Mouse (Mus musculus) hindbrain, embryonic 12.5 days (tissue): ENCODE results near the gene Sept10. TPM values are rescaled to one million over a fixed set of nuclear protein-coding genes. Genes with fewer than 3 reads are reported as not detected.

Experiments used
- ATAC-seq: fragments of 200-750 bp; cut with Nextera tagmentation; 2 replicates; pipeline ENCODE4 v1.8.0; 2017; ENCODE audit warnings: moderate TSS enrichment; ENCODE audit not compliant: low FRiP score
- H3K27ac ChIP-seq: fragments of 300-500 bp; sonication (generic); 2 replicates; pipeline ENCODE4 v1.5.1; 2016; ENCODE audit warnings: mild to moderate bottlenecking
- H3K27me3 ChIP-seq: fragments of 300-500 bp; sonication (generic); 2 replicates; pipeline ENCODE4 v1.6.1; 2016; ENCODE audit warnings: mild to moderate bottlenecking
- H3K36me3 ChIP-seq: fragments of 300-500 bp; sonication (generic); 2 replicates; pipeline ENCODE4 v1.6.1; 2016; ENCODE audit warnings: mild to moderate bottlenecking
- H3K4me1 ChIP-seq: fragments of 300-500 bp; sonication (generic); 2 replicates; pipeline ENCODE4 v1.6.1; 2016
- H3K4me2 ChIP-seq: fragments of 300-500 bp; sonication (generic); replicated peaks from 2 replicates; pipeline ENCODE4 v1.6.1; 2016; ENCODE audit warnings: mild to moderate bottlenecking
- H3K4me3 ChIP-seq: fragments of 300-500 bp; sonication (generic); 2 replicates; pipeline ENCODE4 v1.5.1; 2016; ENCODE audit warnings: mild to moderate bottlenecking
- H3K9ac ChIP-seq: fragments of 300-500 bp; sonication (generic); 2 replicates; pipeline ENCODE4 v1.6.1; 2016; ENCODE audit warnings: mild to moderate bottlenecking, moderate library complexity
- H3K9me3 ChIP-seq: fragments of 300-500 bp; sonication (generic); replicated peaks from 2 replicates; pipeline ENCODE4 v1.6.1; 2016; ENCODE audit warnings: mild to moderate bottlenecking
- WGBS: fragments of 180-500 bp; shearing (Covaris S2); methylation state at CpG from one replicate; pipeline ENCODE4 v1.1.7; 2016; 5-methylcytosine and 5-hydroxymethylcytosine counted together
- polyA plus RNA-seq: library from polyadenylated mRNA; unstranded; fragments of >200 nt; fragmentation: Nextera tagmentation; extraction: Ambion mirVana; gene quantifications from 2 replicates; pipeline ENCODE4 v1.2.1, GENCODE M21; 2016

Gene Sept10
- polyA plus RNA-seq: 24.4 and 29.0 TPM in 2 replicates

GRCm38 (mm10) chr10:59221473-59222270, at the start of gene Sept10, which contains the start of gene Sowahc:
Gene Sept10, minus strand, starts transcription at chr10:59221847.
Gene Sowahc, plus strand, starts transcription at chr10:59221953.
- H3K4me1 ChIP-seq: peaks cover 15% of the 10 kb centered on the region
- H3K36me3 ChIP-seq: no peaks in the 10 kb centered on the region
- H3K27me3 ChIP-seq: no peaks in the 10 kb centered on the region
- peak within 1 kb of the TSS; percentile 96 for H3K27ac ChIP-seq
- WGBS: under 1% methylated on average over 80 of the region's 84 CpGs
- peak within 1 kb of the TSS; percentile 82 for H3K4me3 ChIP-seq
- H3K4me2 ChIP-seq: peak within 1 kb of the TSS; percentile 98
- no peaks in the 10 kb centered on the region for H3K9me3 ChIP-seq
- peak within 1 kb of the TSS; percentile 84 for H3K9ac ChIP-seq
- ATAC-seq: peak; percentile 98

- Histone ChIP-seq H3K36me3 (no peaks in the 10 kb centered on the region), H3K4me2 (no peak overlapping the region), H3K27me3 (no peaks in the 10 kb centered on the region), H3K27ac (no peak overlapping the region), H3K9me3 (no peaks in the 10 kb centered on the region), H3K4me3 (no peak overlapping the region), H3K9ac (no peak overlapping the region), H3K4me1 (no peaks in the 10 kb centered on the region)
- WGBS: 35% methylated on average over 3 of the region's 3 CpGs
- no peak for ATAC-seq
Measured at GRCm38 (mm10) chr10:59268754-59269153, 47.1 kb upstream of the Sept10 start.

- Histone ChIP-seq H3K4me3 (no peak overlapping the region), H3K27ac (no peak overlapping the region), H3K9me3 (no peaks in the 10 kb centered on the region), H3K4me2 (no peak overlapping the region), H3K9ac (no peak overlapping the region), H3K4me1 (no peaks in the 10 kb centered on the region), H3K36me3 (no peaks in the 10 kb centered on the region), H3K27me3 (no peaks in the 10 kb centered on the region)
- 54% methylated on average over 4 of the region's 4 CpGs for WGBS
- no peak for ATAC-seq
Measured at GRCm38 (mm10) chr10:59268109-59268508, 46.5 kb upstream of the Sept10 start.

GRCm38 (mm10) chr10:59267275-59267674, 45.6 kb upstream of the Sept10 start:
- H3K4me2 ChIP-seq: no peak overlapping the region
- H3K9ac ChIP-seq: no peak overlapping the region
- no peak overlapping the region for H3K27ac ChIP-seq
- no peaks in the 10 kb centered on the region for H3K27me3 ChIP-seq
- no peak overlapping the region for H3K4me3 ChIP-seq
- ATAC-seq: no peak
- WGBS: 88% methylated on average over 2 of the region's 2 CpGs
- H3K9me3 ChIP-seq: no peaks in the 10 kb centered on the region
- no peaks in the 10 kb centered on the region for H3K36me3 ChIP-seq
- no peaks in the 10 kb centered on the region for H3K4me1 ChIP-seq

GRCm38 (mm10) chr10:59266097-59266496, 44.5 kb upstream of the Sept10 start:
- Histone ChIP-seq H3K4me2 (no peak overlapping the region), H3K4me3 (no peak overlapping the region), H3K4me1 (peaks cover 4% of the 10 kb centered on the region; the same call in 1 of the 2 replicates), H3K9ac (no peak overlapping the region), H3K27me3 (no peaks in the 10 kb centered on the region), H3K36me3 (no peaks in the 10 kb centered on the region), H3K9me3 (no peaks in the 10 kb centered on the region), H3K27ac (no peak overlapping the region)
- ATAC-seq: no peak
- WGBS: 83% methylated on average over 1 of the region's 1 CpGs

- WGBS: 81% methylated on average over 4 of the region's 4 CpGs
- Histone ChIP-seq H3K4me2 (no peak overlapping the region), H3K4me1 (peaks cover 4% of the 10 kb centered on the region; the same call in 1 of the 2 replicates), H3K36me3 (no peaks in the 10 kb centered on the region), H3K4me3 (no peak overlapping the region), H3K27ac (no peak overlapping the region), H3K9ac (no peak overlapping the region), H3K9me3 (no peaks in the 10 kb centered on the region), H3K27me3 (no peaks in the 10 kb centered on the region)
- no peak for ATAC-seq
Measured at GRCm38 (mm10) chr10:59265674-59266073, 44.0 kb upstream of the Sept10 start.

- Histone ChIP-seq H3K4me2 (no peak overlapping the region), H3K4me3 (no peak overlapping the region), H3K27me3 (no peaks in the 10 kb centered on the region), H3K4me1 (peaks cover 4% of the 10 kb centered on the region; the same call in 1 of the 2 replicates), H3K9me3 (no peaks in the 10 kb centered on the region), H3K27ac (no peak overlapping the region), H3K36me3 (no peaks in the 10 kb centered on the region), H3K9ac (no peak overlapping the region)
- WGBS: 74% methylated on average over 7 of the region's 7 CpGs
- no peak for ATAC-seq
Measured at GRCm38 (mm10) chr10:59265067-59265466, 43.4 kb upstream of the Sept10 start.

- no peak overlapping the region for H3K4me2 ChIP-seq
- no peak for ATAC-seq
- no peak overlapping the region for H3K27ac ChIP-seq
- no peak overlapping the region for H3K4me3 ChIP-seq
- WGBS: 65% methylated on average over 7 of the region's 7 CpGs
- H3K36me3 ChIP-seq: no peaks in the 10 kb centered on the region
- peaks cover 4% of the 10 kb centered on the region; the same call in 1 of the 2 replicates for H3K4me1 ChIP-seq
- no peaks in the 10 kb centered on the region for H3K9me3 ChIP-seq
- no peaks in the 10 kb centered on the region for H3K27me3 ChIP-seq
- no peak overlapping the region for H3K9ac ChIP-seq
Measured at GRCm38 (mm10) chr10:59262979-59263378, 41.3 kb upstream of the Sept10 start.

- no peaks in the 10 kb centered on the region for H3K27me3 ChIP-seq
- H3K27ac ChIP-seq: no peak overlapping the region
- H3K4me2 ChIP-seq: no peak overlapping the region
- H3K4me1 ChIP-seq: peaks cover 4% of the 10 kb centered on the region; the same call in 1 of the 2 replicates
- no peak overlapping the region for H3K4me3 ChIP-seq
- H3K9me3 ChIP-seq: no peaks in the 10 kb centered on the region
- no peak overlapping the region for H3K9ac ChIP-seq
- 74% methylated on average over 1 of the region's 1 CpGs for WGBS
- ATAC-seq: no peak
- no peaks in the 10 kb centered on the region for H3K36me3 ChIP-seq
Measured at GRCm38 (mm10) chr10:59262021-59262420, 40.4 kb upstream of the Sept10 start.

- 74% methylated on average over 3 of the region's 3 CpGs for WGBS
- Histone ChIP-seq H3K27me3 (no peaks in the 10 kb centered on the region), H3K9me3 (no peaks in the 10 kb centered on the region), H3K4me3 (no peak overlapping the region), H3K9ac (no peak overlapping the region), H3K27ac (no peak overlapping the region), H3K4me1 (peaks cover 4% of the 10 kb centered on the region; the same call in 1 of the 2 replicates), H3K4me2 (no peak overlapping the region), H3K36me3 (no peaks in the 10 kb centered on the region)
- ATAC-seq: no peak
Measured at GRCm38 (mm10) chr10:59261603-59262002, 40.0 kb upstream of the Sept10 start.

- Histone ChIP-seq H3K9ac (no peak overlapping the region), H3K27ac (no peak overlapping the region), H3K4me1 (peaks cover 4% of the 10 kb centered on the region; the same call in 1 of the 2 replicates), H3K27me3 (no peaks in the 10 kb centered on the region), H3K9me3 (no peaks in the 10 kb centered on the region), H3K4me2 (no peak overlapping the region), H3K36me3 (no peaks in the 10 kb centered on the region), H3K4me3 (no peak overlapping the region)
- 83% methylated on average over 6 of the region's 6 CpGs for WGBS
- no peak for ATAC-seq
Measured at GRCm38 (mm10) chr10:59259572-59259971, 37.9 kb upstream of the Sept10 start.

- Histone ChIP-seq H3K36me3 (no peaks in the 10 kb centered on the region), H3K27me3 (no peaks in the 10 kb centered on the region), H3K9ac (no peak overlapping the region), H3K4me1 (no peaks in the 10 kb centered on the region), H3K4me3 (no peak overlapping the region), H3K9me3 (no peaks in the 10 kb centered on the region), H3K4me2 (no peak overlapping the region), H3K27ac (no peak overlapping the region)
- 95% methylated on average over 2 of the region's 2 CpGs for WGBS
- ATAC-seq: no peak
Measured at GRCm38 (mm10) chr10:59256533-59256932, 34.9 kb upstream of the Sept10 start.
